Mouse (Mus musculus) thymus, postnatal 0 days (tissue): ENCODE measurements at regions not wholly inside any gene's neighbourhood (a gene's known extent, or its start where the extent isn't known, plus 50 kb on each side); places are given as distances from the start of the nearest gene placed in this dataset.

Source experiments
- DNase-seq: peaks from one replicate; pipeline ENCODE4 v3.0.0-alpha.2; 2015; ENCODE audit warnings: low spot score

- DNase-seq: no peak
Measured at GRCm38 (mm10) chr7:111243831-111244230, 161.0 kb upstream of the Eif4g2 start.

GRCm38 (mm10) chr7:111242646-111243045 is 159.8 kb upstream of the Eif4g2 start:
- no peak for DNase-seq

GRCm38 (mm10) chr7:111241538-111241937 is 158.7 kb upstream of the Eif4g2 start:
- DNase-seq: peak; percentile 12

GRCm38 (mm10) chr7:111240234-111240826 is 157.5 kb upstream of the Eif4g2 start:
- no peak for DNase-seq

- DNase-seq: no peak
Measured at GRCm38 (mm10) chr7:111237819-111238218, 155.0 kb upstream of the Eif4g2 start.

- no peak for DNase-seq
Measured at GRCm38 (mm10) chr7:111230630-111231029, 147.8 kb upstream of the Eif4g2 start.

GRCm38 (mm10) chr7:111227082-111227481 is 144.3 kb upstream of the Eif4g2 start:
- DNase-seq: no peak

GRCm38 (mm10) chr7:111226026-111226656 is 143.3 kb upstream of the Eif4g2 start:
- DNase-seq: no peak

- no peak for DNase-seq
Measured at GRCm38 (mm10) chr7:111215586-111215985, 132.8 kb upstream of the Eif4g2 start.

- no peak for DNase-seq
Measured at GRCm38 (mm10) chr7:111214226-111214906, 131.5 kb upstream of the Eif4g2 start.

- no peak for DNase-seq
Measured at GRCm38 (mm10) chr7:111212188-111212587, 129.4 kb upstream of the Eif4g2 start.

- no peak for DNase-seq
Measured at GRCm38 (mm10) chr7:111211641-111212040, 128.8 kb upstream of the Eif4g2 start.

GRCm38 (mm10) chr7:111210282-111210681 is 127.5 kb upstream of the Eif4g2 start:
- DNase-seq: no peak

GRCm38 (mm10) chr7:111205876-111206275 is 123.0 kb upstream of the Eif4g2 start:
- no peak for DNase-seq

GRCm38 (mm10) chr7:111198608-111199355 is 116.0 kb upstream of the Eif4g2 start:
- no peak for DNase-seq

GRCm38 (mm10) chr7:111191674-111192073 is 108.8 kb upstream of the Eif4g2 start:
- DNase-seq: no peak

- DNase-seq: no peak
Measured at GRCm38 (mm10) chr7:111191216-111191615, 108.4 kb upstream of the Eif4g2 start.

GRCm38 (mm10) chr7:111189731-111190130 is 106.9 kb upstream of the Eif4g2 start:
- DNase-seq: no peak

- no peak for DNase-seq
Measured at GRCm38 (mm10) chr7:111185954-111186353, 103.1 kb upstream of the Eif4g2 start.

- no peak for DNase-seq
Measured at GRCm38 (mm10) chr7:111183512-111183911, 100.7 kb upstream of the Eif4g2 start.

GRCm38 (mm10) chr7:111182319-111182718 is 99.5 kb upstream of the Eif4g2 start:
- peak; percentile 48 for DNase-seq
